Mouse (Mus musculus): ENCODE measurements around the gene Rufy2.

DNA sequence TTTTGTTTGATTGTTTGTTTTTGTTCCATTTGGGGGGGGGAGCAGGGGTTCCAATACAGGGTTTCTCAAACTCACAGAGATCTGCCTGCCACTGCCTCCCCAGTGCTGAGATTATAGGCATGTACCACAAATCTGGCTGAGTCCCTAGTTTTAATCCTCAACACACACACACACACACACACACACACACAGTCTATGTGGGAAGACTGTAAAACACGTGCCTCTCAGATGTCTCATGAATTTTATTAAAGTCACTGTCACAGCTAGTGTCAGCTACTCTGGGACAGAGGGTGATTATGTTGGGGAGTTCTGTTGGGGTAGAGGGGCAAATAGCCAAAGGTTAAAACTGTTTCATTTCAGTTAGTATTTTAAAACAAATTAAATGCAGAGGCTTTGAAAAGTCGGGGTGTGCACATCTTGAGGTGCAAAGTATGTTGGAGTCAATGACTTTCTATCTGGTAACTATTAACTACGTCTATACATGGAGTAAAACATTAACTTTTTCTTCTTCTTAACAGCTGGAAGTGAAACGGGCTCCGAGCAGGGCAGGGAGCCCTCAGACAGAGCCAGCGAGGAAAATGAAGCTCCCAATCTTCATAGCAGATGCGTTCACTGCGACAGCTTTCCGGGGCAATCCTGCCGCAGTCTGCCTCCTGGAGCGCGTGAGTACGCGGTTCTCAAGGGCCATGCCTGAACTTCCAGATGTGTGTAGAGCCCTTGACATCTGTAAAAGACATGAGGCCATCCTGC lies 58.7 kb downstream of the Rufy2 start:
- TF ChIP-seq CTCF (IDR thresholded peaks at IDR 0.05; ENCODE audit: insufficient read depth, low read depth, low read length) = no peak
- no peak for TF ChIP-seq POLR2A (IDR thresholded peaks at IDR 0.05; ENCODE audit: insufficient read depth, low read depth, low read length)

Data from olfactory bulb, adult 2 months (tissue).